Mouse (Mus musculus): Measurements from ENCODE around the gene Mras.

The Mras gene

DNA sequence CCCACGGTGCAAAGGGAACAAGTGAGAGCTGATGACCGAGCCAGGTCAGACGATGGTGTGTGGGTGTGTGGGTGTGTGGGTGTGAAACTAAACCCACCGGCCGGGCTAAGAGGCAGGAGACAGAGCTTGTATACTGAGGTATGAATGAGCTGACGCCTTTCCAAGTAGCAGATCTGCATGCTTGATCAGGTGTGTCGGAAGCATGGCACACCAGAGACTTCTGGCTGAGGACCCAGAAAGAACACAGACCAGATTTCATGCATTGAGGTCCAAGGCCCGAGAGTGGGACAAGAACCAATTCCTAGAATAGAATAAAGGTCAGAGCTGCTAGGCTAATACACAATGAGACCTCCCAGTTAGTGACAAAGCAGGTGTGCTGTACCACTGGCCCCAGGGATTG, 1.9 kb upstream of the Mras start:
- no peak for DNase-seq

DNA sequence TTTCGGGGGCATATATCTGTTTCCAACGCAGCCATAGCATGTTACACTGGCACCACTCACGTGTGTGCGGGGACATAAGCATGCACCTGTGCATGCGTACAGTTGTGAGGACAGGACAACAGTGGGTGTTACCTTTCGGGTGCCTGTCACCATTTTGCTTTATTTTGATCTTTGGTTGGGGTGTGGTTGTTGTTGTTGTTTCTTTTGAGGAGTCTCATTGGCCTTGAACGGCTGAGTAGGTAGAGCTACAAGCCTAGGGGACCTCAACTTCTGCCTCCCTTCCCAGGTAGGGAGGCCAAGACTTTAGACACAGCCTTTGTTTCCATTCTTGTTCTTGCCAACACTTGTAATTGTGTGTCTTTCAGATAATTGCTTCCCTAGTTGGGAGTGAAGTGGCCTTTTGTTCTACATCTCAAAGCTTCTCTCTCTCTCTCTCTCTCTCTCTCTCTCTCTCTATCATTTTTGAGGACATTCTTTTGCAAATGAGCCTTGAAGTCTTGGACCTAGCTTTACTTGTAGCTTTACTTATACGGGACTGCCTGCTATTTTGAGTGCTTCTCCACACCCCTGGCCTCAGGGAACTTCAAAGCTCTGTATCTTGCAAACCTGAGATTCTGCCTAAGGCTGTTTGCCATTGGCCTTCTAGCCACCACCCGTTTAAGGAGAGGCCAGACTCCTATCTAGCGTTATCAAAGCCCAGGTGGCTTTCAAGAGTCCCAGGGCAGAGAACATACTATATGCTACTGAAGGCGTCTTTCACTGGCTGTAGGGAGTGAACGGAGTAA, 792 bp upstream of the Mras start:
- no peak for DNase-seq

DNA sequence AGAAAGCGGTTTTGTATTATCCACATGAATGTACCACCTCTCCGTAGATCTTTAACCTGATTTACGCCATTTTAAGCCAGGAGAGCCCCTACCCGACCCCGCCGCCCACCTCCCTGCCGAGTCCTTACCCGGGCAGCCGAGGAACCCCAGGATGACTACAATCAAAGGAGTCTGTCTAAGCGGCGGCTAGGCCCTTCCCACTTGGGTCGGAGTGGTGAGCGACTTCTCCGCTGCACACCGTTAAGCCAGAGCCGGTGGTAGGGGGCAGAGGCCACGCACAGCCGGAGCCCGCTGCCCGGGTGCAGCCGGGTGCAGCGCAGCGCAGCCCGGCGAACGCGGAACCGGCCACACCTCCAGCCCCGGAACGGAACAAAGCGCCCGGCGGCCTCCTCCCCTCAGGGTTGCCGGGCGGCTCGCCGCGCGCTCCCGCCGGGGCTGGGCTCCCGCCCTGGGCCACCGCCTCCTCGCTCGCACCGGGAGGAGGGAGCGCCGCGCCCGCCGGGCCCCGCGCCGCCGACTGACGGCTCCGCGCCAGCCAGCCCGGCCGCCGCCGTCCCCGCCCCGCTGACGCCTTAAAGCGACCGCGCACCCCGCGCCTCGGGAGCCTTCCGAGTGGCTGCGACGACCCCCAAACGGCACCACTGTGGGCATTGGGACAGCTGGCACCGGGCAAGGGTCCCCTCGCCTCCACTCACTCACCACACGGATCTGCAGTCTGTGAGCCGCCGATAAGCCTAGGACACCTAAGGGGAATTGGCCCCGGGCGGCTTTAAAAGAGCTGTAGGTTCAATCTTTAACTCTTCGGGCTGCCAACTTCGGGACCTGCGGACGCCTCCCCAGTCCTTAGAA, 775 bp downstream of the Mras start:
- peak; percentile 84 for DNase-seq

DNA sequence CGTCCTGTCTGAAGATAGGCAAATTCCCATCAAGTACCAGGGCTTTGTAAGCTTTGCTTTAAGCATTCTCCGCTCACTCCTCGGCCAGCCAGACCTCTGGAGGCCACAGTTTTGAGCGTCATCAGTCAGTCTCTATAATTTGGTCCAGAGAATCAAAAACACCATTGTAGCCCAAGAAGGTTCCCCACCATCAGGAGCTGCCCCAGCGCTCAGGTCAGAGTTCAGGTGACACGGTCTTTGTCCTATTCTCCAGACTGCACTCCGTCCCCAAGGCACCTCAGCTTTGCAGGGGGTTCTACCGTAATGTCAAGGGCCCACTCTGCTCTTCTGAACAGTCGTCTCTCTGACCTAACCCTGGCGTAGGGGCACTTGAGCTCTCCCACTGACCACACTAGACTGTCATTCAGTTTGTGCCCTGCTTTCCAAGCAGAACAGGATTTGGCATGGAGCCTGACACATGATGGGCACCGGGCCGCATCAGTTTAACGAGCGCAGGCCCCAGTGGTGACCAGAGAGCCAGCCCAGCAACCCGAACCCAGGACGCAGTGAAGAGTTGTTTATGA, 1.5 kb downstream of the Mras start:
- DNase-seq, result peak; percentile 72

DNA sequence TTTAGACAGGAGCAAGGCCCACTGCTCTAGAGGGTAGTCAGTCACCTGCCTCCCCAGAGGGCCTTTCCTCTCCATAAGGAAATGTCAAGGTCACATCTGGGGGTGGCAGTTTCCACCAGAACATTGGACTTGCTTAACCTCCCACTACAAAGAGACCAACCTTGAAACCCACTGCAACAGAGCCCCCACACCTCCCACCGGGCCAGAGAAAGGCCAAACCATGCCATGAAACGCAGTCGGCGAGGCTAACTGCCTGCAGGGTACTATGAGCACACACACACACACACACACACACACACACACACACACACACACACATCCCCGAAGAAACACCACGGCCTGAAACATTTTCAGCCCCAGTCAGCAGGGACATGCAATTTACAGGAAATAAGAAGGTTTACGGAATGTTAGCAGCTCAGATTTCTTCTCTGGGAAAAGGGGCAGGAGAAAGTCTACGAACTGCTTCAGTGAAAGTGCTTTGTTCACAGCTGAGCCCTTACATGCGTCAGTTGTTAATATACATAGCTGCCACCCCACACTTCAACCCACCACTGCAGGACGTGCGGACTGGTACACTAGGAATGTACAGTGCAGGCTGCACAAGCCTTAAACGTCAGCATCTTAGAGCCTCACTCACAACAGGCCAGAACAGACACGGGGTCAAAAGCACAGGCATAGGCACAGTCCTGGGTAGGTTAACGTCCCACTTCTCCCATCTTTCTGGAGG, 2.1 kb downstream of the Mras start:
- no peak for DNase-seq

DNA sequence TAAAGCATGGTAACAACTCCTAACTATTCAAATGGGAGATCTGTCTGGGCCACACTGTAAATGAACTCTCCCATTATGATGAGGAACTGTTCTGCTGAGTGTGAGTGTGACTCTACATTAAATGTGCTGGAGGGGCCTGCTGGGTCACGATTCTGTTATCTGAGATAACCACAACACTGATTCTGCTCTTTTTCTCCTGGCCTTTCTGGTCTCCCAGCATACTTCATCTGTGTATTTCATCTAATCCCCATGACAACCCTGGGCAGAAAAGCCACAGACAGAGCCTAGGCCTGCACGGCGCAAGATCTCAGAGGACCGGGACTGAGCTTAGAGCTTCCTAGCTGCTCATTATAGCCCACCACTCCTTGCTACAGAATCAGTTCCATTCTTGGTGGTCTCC, 4.7 kb downstream of the Mras start:
- no peak for DNase-seq

DNA sequence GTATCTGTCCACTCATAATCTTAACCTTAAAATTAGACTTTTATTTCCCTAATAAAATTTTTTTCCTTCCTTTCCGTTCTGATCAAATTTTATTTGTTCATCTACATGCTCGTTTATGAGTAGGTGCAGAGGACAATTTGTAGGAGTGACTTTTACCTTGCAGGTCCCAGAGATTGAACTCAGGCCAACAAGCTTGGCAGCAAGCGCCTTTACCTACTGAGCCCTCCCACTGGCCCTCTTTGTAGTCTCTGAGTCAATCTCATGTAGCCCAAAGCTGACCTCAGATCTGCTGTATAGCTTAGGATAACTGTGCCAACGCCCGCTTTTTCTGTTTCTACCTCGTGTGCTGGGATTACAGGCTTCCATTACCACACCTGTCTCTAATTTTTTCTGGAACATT, 5.2 kb downstream of the Mras start:
- peak; percentile 67 for DNase-seq

DNA sequence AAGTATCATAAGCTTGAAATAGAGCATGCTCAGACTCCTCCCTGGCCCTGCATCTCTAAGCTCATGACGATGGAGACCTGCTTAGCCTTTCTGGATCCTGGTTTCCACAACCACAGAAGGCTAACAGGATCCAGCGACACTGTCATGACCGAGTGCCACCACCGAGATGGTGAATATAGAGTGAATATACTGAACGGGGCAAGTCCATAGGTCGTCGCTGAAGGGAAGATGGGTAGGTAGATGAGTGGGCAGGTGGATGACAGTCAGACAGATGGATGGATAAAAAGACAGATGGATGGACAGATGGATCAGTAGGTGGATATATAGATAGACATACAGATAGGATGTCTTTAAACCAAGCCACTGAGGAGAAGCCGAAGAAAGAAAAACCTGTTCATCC, 5.8 kb downstream of the Mras start:
- DNase-seq, result no peak

DNA sequence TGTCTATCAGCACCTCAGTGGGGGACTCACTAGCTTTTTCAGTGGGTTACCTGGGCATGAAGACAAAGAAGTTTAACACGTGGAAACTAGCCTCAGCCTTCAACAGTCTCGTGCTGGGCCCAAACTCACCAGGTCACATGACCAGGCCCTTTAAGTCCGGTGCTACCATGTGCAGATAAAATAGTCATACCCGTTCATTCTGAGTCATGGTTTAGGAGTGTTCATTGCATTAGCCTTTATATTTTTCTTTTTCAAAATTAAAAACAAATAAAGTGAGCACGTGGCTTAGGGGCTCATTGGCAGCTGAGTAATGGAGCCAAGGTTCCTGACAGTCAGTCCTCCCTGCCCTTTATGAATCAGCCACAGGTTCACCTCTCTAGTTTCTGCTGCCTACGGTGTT, 6.4 kb downstream of the Mras start:
- no peak for DNase-seq

DNA sequence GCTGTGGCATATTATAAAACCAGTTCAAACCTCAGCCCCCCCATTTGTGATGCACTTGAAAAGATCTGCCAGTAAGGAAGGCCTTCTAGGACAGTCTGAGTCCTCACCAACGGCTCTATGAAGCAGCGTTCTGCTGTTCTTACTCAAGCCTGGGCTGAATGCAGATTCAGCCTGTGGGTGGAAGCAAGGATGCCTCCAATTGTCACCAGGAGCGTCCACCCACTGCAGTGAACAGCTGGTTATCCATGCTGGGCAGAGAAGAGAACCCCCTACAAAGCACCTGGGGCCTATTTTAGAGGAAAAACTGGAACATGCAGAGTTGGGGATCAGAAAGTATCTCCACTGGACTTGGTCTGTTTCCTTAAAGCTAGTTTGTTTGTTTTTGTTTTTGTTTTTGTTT, 7.3 kb downstream of the Mras start:
- DNase-seq, result no peak

DNA sequence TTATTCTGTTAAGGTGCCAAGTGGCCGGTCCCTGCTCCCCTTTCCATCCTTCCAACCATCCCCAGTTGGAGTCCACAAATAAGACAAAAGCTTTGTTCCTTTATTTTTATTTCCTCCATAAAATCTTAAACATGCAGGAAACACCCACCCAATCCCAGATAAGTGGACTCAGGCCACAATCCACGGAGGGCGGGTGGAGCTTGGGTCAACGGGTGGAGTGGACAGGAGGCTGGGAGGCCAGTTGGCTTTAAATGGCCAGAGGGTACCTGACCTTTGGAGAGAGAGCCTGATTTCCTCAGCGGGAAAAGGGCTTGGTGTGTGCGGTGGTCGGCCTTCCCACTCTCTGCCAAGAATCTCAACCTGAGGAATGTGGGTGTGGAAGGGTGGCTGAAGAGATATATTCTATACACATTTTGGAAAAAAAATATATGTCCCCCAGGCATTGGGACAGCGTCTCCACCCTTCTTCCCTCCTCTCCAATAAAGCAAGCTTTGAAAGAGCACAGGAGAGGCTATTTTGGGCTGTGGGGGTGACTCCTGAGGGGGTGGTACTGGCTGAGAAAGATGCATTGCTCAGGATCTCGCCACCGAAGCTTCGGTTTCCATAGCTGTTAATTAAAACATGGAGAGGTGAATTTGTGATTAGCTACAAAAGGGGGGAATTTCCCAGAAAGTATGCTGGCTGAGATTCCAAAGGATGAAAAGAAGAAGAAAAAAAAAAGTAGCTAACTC, 8.4 kb downstream of the Mras start:
- DNase-seq, result no peak

DNA sequence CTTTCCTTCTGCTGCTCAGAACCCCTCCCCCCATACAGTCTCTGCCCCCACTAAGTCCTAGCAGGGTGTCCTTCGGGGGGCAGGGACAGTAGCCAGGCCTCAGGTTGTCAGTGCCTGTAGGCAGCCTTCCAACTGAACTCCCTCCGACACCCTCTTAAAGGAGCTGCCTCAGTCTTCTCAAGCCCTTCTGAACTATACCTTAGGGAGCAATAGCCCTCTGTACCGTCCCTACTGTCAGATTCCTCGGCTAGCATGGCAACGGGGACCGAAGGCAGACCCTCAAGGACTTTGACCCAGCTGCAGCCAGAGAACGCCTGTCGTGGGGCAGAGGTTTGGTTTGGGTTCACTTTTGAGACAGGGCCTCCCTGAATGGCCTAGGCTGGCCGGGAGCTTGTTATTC, 11.9 kb downstream of the Mras start:
- DNase-seq, result no peak

DNA sequence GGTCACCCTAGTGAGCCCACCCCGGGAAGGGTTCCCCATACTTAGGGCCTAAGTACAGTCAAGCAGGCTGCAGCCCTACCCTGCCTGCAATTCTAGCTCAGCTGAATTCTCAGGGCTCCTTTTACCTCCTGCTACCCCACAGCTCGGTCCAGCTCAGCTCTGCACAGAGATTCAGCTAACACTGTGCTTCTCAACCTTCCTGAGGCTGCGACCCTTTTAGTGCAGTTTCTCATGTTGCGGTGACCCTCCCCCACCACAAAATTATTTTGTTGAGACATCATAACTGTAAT, 12.7 kb downstream of the Mras start:
- no peak for DNase-seq

DNA sequence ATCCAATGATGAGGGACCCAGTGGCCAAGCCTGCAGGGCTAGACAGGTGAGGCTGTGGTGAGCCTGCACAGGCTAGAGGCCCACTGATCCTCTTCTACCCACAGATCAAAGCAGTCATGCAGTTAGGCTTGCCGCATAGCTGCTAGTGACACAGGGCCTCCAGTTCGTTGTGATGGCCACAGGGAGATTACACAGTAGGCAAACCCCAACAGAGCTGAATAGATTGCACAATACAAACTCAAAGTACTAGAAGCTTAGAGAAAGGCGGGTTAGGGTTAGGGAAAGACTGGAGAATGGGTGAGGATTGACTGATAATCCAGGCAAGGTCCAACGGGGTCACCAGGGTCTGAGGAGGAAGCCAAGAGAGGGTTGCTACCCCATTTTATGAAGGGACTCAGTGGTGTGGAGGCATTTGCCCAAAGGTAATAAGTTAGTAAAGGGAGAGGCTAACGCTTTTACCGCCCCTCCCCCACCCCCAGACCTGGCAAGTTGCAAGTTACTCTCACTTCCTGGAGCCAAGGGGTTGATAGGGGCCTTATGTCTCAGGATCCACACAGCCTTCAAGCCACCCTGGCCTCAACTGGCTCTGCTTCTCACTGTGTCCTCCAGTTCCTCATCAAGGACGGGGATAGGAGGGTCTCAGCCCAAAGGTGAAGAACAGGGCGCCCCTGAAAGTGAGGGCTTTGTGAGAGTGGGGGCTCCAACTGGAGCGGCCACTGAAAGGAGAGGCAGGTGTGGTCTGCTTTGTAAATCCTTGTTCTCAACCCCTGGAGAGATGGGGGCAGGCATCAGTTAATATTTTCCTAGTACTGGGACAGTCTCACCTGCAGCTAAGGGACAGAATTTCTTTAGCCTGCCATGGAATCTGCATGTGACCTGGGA, 13.2 kb downstream of the Mras start:
- no peak for DNase-seq

DNA sequence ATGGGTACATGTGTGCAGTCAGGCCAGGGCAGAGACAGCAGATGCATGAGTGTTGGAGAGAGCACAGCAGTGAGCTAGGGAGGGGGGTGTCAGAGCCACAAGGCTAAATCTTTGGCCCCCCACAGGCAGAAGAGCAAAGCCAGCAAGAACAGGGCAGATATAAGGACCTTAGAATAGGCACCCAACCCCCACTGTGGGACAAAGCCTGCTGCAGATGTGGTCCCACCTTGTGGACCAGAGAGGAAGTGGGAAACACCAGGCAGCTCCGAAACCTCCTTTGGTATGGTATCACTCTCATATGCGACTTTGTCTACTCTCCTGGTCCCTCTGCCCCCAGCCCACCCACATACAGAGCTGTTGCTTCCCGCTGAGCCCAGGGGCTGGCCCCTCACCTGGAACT, 15.3 kb downstream of the Mras start:
- DNase-seq, result no peak

DNA sequence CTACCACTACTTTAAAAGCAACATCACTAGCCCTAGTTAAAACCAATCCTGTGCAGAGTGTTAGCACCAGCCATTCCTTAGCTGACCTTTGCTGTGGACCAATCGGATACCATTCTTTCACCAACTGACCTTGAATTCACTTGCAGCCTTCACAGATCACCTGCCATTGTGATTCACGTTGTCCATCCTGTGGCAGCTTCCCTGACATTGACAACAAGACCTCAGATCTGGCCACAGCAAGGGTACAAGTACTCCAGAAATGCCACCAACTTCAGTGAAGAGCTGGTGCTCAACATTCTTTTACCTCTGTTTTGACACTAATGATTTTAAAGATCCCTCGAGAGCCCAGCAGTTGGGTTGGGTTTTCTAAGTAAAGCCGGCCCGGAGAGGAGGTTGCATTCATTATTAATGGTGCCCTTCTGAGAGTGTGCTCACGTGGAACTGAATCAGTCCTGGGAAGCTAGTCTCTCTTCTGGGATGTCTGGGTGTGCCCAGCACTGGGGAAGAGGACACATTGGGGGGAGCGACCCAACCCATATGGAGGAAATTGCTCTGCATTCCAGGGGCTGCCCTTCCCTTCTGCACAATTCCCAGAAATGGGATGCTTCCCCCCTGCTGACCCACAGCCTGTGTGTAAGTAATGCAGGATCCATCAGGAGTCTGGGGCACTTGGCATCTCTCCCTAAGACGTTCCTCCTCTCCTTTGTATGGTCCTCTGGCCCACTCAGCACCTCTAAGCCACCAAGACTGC, 17.1 kb downstream of the Mras start:
- no peak for DNase-seq

DNA sequence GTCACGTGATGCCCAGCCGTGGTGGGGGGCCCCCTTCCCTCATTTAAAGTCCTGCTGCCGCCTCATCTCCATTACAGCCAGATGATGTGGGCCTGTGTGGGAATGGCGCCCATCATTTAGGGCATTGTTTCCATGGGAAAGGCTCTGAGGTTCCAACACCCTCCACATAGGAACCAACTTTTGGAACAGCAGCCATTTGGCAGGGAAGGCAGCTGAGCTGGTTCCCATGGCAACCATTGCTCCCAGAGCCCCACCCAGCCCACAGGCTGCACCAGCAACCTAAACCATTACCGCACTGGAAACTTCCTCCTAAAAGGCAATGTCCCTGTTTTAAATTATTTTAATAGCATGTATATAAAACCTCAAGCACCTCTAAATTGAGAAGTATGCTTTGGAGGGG, 18.8 kb downstream of the Mras start:
- no peak for DNase-seq

DNA sequence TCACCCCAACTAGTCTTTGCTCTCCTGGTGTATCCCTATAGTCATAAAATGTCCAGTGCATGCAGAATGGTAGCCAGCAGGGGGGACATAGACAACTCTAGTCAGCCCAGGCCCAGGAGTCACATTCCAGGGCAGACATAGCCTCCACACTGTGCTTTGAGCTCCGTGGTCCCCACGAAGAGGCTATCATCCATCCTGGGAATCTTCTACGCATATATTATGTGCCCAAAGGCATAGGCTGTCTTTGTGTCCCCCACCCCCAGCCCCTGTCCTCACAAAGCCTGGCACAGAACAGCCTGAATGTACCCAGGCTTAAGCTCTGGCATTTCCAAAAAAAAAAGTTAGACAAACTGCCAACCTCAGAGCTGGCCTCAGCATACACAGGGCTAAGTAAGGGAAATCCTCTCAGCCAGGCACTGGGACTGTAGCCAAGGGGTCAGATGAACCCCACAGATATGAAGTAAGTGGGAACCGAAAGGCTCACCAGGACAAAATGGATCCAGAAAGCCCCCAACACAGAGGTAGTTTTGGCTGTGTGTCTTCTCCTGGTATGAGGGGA, 19.8 kb downstream of the Mras start:
- no peak for DNase-seq

DNA sequence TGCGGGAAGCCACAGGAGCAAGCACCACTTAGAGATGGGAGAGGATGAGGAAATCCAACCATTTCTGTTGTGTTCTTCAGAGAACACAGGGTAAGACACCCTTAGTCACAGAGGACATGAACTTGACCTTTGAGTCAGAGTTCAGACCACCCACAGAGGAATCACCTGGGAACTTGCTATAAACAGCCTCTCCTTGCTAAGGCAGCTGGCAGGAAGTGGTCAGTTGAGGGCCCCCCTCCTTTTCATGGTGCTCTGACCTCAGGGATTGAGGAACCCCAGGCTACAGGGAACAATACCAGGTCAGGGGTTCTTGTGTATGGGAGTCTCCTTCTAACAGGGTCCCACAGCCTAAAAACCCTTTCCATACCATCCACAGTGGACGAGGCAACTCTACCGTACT, 20.4 kb downstream of the Mras start:
- DNase-seq, result no peak

DNA sequence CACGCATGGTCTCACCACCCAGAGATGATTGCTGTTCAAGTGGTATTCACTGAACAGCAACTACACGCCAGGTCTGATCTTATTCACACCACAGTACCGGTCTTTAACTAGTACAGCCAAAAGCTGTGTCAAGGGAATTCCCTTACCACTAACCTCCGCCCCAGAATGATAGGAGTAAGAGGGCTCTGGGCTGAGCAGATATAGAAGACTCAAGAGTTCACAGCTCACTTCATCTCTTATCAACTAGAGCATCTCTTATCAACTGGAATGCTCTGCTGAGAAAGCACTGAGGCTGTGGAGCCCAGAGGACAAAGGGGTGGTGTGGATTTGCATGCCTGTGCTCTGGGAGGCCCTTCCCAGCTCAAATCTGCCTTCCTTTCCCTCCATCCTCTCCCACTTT, 25.4 kb downstream of the Mras start:
- no peak for DNase-seq

DNA sequence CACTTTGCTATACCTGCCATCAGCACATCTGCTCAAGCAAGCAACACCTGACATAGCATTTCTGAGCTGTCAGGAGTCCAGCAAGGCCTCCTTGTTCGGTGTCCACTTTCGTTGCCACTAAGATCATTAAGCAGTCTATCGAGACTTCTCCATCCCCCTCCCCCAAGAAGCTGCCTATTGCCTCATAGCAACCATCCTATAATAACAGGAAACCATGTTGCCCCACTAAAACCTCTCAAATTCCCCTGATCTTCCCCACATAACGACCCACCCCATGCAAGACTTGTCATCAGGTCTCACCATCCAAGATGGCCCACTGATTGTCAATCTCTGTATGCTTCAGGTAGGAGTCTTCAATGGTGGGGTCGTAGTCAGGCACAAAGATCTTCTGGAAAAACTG, 26.1 kb downstream of the Mras start:
- no peak for DNase-seq

Measured in cerebellum, adult 9-11 months (tissue).